Mouse (Mus musculus): ENCODE data around the gene Olfr71.

DNA sequence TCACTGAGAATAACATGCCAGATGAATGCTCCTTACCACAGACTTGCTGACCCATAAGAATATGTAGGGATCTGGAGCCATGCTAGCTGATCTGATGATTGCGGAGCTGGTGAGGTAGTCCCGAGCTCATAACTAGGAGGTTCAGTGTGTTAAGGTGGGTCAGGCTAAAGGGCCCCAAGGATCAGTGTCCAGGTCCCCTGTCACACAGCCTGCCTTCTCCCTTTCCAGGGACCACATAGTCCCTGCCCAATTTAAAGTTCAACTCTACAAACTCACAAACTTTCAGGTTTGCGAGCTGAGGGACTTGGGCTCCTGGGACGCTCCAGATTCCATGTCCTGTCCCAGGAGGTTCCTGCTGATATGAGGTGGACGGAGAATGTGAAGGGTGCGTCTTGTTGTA lies 9.3 kb downstream of the Olfr71 start, which contains the start of gene Olfr70:
- TF ChIP-seq POLR2A (IDR thresholded peaks at IDR 0.05; ENCODE audit: borderline replicate concordance, control insufficient read depth, low read depth, low read length) (no peak), CTCF (IDR thresholded peaks at IDR 0.05; ENCODE audit: control insufficient read depth, insufficient read depth, low read length) (no peak)
